Mouse (Mus musculus) kidney, adult 18-20 months (tissue): ENCODE measurements around the gene Gpr18.

Source experiments
- DNase-seq: peaks from one replicate; pipeline ENCODE4 v3.0.0; 2021

Gene Gpr18

DNA sequence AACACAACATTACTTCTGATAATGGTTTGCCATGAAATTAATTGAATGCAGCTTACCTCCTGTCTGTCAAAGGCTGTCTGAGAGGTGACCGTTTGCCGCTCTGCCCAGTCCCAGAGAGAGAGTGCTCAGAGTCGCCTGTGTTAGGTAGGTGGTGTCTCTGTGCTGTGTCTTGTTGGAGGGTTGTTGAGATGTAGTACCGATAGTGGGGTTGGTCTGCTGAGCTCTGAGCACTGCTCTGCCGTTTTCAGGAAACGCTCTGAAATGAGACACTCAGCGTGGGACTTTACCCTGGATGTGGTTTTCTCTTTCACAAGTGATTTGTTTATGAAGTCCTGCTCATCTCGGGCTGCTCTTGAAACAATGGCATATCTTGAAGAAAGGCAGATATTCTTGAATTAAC is at the start of gene Gpr18:
Gpr18 (minus strand) TSS at position 161 of the 400 bp plus-strand sequence.
- no peak for DNase-seq

GRCm38 (mm10) chr14:121964990-121965389 is 49.4 kb upstream of the Gpr18 start, which contains the start of gene Gpr183:
TSS of gene Gpr183 (minus strand) at chr14:121965195.
- DNase-seq = no peak

GRCm38 (mm10) chr14:121963942-121964335 is 48.4 kb upstream of the Gpr18 start:
- DNase-seq = no peak

DNA sequence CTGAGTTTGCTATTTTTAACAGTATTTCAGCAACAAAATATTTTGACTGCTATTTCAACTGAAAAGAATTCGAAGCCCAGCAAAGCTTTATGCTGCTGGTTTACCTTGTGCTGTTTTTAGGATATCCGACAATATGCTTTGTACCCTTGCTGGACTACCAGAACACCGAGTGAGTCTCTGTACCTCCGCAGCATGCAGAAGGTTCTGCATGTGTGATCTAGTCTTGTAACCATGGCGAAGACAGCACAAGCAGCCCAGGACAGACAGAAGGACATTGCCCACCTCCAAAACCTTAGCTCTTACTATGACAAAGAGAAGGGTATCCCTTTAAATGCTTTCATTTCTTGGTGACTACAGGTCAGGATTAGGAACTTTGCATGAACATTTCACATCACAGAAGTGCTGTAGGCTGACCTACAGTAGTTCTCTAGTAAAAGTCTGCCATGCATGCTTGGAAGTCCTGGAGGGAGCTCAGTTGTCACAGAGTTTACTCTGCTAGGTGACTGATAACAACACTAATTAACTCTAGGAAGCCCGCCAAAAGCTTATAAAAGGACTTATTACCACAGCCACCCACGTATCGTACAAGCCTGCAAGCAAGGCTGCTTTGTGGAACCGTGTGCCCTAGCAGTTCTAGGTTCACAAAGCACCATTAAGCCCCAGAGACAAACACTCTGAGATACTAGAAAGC is 47.8 kb upstream of the Gpr18 start:
- DNase-seq = no peak

DNA sequence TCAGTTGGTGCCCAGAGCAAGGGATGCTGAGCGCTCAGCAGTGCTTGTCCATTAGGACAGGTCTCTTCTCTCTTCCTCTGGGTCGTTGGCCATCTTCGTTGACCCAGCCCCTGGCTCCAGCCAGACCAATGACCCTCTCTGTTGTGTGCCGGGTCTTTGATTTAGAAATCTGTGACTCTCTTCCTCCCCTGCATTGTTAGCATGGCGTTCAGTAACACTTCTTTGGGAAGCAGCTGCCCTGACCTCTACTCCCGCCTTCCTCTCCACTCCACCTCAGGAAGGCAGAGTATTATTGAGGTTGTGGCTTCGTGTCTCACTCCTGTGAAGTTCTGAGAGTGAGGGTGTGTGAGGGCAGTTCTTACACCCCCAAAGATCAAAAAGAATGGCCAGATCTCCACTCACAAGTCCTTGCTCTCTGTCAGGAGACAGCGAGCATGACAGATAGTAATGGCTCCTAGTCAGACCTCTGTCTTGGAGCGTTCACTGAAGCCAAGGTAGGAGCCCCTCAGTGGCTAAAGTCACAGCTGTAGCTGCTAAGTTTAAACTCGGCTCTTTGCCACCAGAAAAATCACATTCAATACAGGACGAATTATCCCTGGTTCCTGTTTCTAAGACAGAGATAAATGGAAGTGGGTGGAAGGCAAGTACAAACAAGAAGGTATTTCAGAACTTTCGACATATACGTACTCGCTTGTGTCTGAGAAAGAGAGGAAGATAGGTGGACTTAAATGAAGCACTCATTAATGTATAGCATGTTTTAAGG is 46.7 kb upstream of the Gpr18 start:
- DNase-seq = no peak

DNA sequence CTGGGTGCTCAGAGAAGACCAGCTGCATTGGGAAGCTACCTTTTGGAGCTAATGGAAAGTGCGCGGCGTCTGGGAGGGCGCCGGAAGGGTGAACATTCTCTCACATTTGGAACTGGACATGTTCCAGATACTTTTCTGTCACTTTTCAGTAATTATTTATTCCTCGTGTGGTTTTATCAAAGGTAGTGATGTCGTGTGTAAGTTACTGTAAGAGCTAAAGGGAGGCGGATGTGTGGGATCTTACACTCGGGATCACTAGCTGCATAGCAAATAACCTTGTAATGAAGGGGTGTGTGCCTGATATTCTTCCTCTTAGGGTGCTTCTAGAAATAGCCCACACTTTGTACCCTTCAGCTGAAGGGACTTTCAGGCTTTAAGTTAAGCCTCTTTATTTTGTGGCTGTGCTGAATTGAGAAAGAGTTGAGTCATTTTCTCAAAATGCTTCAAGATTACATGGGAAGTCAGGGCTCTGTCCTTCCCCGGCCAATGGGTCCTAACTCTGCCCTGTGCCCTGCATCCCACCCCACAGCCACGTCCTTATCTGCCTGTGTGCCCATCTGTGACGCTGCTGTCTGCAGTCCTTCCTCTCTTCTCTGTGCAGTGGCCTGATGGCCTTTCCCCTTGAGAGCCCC is 46.0 kb upstream of the Gpr18 start:
- no peak for DNase-seq

GRCm38 (mm10) chr14:121960997-121961396 is 45.4 kb upstream of the Gpr18 start:
- no peak for DNase-seq

- DNase-seq = no peak
Measured at GRCm38 (mm10) chr14:121960531-121960930, 45.0 kb upstream of the Gpr18 start.

DNA sequence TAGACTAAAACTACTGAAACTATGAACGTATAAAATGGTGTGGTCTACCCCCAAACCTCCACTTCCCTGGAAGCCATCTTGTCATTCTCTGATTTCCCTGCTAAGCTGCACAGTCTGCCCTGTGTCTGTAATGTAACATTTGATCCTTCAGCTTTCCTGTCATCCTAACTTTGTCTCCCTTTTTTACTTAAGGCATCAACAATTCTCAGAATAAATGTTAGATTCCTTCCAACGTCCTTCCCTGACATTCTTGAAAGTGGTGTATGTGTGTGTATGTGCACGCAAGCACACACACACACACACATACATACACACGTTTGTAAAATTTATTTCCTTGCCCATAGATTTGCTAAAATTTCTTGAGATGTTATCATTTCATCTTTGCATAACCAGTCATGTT is 44.5 kb upstream of the Gpr18 start:
- no peak for DNase-seq

DNA sequence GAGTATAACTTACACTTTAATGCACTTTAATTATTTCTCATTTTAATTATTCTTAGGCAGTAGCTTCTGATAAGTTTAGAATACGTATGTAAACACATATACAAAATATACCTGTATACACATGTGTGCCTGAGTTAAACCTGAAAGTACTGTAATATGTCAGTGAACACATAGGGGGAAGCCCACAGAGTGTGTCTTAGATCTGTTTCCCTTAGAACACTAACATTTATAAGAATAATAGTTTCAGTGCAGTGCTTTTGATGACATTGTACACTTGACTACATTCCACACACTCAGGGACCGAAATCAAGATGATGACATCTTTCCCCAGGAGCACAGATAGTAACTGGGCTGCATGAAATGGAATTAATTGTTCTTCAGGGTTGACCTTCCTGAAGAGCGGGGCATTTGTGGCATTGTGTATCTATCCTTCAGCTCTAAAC is 44.0 kb upstream of the Gpr18 start:
- DNase-seq = no peak

DNA sequence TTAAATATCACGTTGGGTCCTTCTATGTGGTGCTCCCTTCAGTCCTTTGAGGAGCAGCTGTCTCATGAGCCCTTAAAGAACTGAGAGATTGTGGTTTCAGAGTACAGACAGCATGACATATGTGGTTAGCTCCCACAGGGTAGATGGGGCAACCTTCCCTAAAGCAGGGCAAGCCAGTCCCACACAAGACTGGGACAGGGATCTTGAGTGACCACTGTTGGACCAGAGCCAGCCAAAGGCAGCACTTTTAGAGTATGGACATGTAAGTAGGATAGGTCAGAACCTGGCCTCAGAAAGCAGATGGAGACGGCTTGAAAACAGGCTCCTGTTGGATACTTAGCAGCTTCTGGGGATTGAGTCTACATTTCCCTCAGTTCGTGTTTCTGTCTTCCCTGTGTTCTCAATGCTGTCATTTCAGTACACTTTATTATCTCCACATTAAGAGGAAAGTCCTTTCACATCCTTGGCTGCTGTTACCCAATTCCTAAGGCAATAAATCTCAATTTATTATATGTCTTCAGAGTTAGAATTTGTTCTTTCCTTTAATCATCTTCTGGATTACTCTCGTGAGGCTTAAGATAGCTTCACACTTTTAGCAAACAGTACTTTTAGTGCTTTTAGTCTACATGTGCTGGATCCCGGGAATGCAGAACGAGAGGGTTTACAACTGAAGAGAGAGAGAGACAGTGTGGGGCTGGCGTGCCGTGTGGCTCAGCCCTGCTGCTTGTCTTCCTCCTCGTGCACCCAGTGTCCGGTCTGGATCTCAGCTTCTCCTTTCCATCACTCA is 43.4 kb upstream of the Gpr18 start:
- no peak for DNase-seq

DNA sequence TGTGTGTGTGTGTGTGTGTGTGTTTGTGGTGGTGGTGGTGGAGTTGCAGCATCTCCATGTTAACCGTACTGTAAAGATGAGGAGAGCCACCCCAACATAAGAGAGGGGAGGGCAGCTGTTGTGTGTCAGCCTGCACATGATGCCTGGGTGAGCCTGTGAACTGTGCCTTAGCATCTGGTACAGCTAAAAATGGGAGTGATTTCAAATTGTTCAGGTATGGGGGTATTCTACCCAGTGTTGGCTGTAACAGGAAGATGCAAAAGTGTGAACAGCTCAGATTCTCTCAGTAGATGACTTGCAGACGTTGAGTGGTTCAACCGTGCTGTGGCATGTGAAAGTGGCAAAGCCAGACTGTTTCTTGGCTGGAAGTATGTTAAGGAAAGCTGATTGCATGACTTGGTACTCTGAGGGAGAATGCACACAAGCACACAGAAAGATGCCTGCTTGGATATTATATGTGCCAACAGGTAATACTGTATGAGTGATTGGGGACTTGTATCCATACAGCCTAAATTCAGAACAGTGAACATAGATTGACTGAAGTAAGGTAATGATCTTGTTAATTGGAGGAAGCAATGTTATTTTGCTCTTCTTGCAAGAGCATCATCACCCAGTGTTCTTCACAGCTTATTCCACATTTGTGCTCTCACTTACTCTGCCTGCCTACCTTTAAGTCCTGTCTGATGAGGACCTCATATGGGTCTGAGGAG is 42.6 kb upstream of the Gpr18 start:
- DNase-seq = no peak

- no peak for DNase-seq
Measured at GRCm38 (mm10) chr14:121957176-121957871, 41.7 kb upstream of the Gpr18 start.

DNA sequence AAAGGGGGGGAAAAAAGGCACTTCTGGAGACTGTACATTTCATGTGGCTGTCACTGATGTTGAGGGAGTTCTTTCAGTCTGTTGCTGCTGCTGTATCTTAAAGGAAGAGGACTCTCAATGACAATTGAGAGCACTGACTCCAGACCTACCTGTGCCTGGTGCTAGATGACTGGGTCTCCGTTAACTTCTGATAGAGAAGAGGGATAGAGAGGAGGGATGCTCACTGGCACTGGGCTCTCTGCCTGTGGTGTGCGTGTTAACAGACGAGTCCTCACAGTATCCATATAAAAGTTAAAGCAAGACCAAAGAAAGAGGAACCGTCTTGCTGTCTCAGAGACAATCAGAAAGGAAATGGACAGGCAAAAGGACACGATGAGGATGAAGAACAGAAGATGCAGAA is 40.7 kb upstream of the Gpr18 start:
- no peak for DNase-seq

- DNase-seq = no peak
Measured at GRCm38 (mm10) chr14:121955176-121955795, 39.7 kb upstream of the Gpr18 start.

DNA sequence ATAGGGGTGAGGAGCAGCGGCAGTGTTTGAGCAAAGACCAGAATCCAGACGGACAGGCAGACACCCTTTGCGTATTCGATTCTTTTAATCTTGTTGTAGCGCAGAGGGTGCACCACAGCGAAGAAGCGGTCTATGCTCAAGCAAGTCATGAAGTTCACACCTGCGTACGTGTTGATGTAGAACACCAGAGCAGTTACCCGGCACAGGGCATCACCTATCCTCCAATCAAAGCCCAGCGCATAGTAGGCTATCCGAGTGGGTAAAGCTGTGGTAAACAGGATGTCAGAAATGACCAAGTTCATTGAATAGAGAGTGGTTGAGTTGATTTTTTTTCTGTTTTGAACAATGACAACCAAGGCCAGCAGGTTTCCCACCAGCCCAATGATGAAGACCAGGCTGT is 39.0 kb upstream of the Gpr18 start:
- no peak for DNase-seq

- no peak for DNase-seq
Measured at GRCm38 (mm10) chr14:121954129-121954528, 38.5 kb upstream of the Gpr18 start.

DNA sequence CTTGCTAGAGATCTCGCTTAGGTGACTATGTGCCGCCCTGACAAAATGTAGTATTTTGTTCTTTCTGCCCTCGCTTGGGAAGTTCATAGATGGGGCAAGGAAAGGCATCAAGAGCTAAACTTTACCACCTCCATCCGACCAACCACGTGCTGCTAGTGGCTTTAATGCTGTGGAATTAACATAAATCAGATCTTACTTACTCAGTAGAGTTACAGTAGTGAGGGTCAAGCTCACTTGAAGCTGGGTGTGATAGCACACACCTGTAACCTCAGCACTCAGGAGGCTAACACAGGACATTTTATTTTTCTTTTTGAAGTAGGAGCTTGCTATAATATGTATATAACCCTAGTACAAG is 36.4 kb upstream of the Gpr18 start:
- no peak for DNase-seq

DNA sequence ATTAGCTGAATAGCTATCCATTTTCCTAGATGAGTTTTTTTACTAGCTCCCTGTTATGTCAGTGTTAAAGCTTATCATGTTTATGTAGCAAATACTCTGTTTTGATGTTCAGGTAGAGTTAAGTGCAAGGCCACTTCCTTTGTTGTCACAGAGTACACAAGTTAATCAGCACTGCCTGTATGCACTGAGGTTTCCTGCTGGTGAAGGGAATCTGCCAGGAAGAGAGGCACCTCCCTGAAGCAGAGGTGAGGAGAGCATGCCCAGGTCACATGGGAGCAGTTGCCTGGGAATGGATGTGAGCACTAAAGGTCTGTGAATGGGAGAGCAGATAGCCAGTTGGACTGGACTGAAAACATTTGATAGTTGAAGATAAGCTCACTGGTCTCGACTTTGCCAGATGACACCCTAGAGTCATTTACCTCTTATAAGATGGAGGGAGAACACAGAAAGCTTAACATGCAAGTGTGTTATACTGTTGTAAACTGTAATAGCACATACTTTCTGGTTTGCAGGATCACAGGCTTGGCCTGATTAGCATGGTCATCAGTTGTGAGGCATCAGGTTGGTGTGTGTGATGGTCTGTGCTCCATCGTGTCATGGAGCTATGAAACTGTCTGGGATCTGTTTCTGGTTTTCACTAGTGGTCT is 35.9 kb upstream of the Gpr18 start:
- DNase-seq = no peak

DNA sequence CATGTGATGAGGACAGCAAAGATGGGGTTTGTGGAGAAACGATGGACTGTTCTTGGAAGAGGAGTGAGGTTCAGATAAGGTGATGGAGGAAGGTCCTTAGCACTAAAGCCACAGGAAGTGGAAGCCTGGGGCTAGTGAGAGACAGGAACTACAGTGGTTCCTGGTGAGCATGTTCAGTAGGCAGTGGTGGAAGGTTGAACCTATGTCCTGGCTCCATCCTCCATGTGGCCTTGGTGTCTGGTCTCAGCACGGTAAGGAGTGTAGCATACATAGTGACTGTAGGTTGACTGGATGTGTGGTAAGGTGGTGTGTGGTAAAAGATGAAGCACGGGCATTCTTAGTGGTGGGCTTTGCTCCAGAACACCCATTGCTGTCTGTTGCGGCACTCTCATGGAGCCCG is 34.3 kb upstream of the Gpr18 start:
- no peak for DNase-seq

GRCm38 (mm10) chr14:121949436-121949835 is 33.9 kb upstream of the Gpr18 start:
- no peak for DNase-seq
